ENCODE assay signal across 8 mouse cellular contexts in the genomic region with DNA sequence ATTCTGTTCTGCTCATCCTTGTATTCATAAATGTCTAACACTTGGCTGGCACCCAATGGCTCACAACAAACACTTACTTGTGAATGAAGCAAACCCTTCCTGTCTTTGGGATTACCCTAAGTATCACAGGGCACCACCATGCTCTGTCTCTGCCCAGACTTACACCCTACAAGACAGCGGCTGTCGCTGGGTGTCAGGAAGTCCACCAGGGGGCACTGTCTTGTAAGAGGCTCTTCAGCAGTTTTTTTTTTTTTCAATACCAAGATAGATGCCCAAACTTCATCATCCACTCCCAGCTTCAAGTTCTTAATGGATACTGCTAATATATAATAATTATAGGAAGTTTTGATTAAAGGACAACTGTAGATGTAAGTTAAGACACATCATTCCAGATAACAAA.
A peak's percentile ranks its signal among the peaks of the same experiment; 100 is the strongest.
DNase-seq lines count a peak whose midpoint lies in the region.

No protein-coding gene starts in this region.

- peak; percentile 48 for DNase-seq in gastrocnemius, postnatal 10 days
- no peak for DNase-seq in gastrocnemius, adult 8-10 months (ENCODE audit: low spot score in 2 of 2)
- peak; percentile 50 for DNase-seq in thymus, postnatal 4 days
- DNase-seq in thymus, adult 18-20 months = no peak
- peak; percentile 86 to 91 for DNase-seq in cerebellum, postnatal 10 days
- peak; percentile 59 for DNase-seq in layer of hippocampus, adult 9-11 months
- DNase-seq in right cerebral cortex, postnatal 4 days = peak; percentile 65
- DNase-seq in natural killer cell, adult 2 months (ENCODE audit: low spot score in 2 of 2) = no peak

Comparison
In these comparisons a context has a peak if more than half of its experiments do, and no peak if none do; other contexts are left out.
1. DNase-seq: peak in gastrocnemius, postnatal 10 days (single experiment), thymus, postnatal 4 days (single experiment), cerebellum, postnatal 10 days (2 of 2), layer of hippocampus, adult 9-11 months (single experiment) and right cerebral cortex, postnatal 4 days (single experiment); none in gastrocnemius, adult 8-10 months (0 of 2), thymus, adult 18-20 months (0 of 2) and natural killer cell, adult 2 months (0 of 2).